Mouse (Mus musculus): ENCODE results near the gene Lamtor2. TPM values are rescaled to one million over a fixed set of nuclear protein-coding genes. Genes with fewer than 3 reads are reported as not detected.

Lamtor2 gene
- polyA plus RNA-seq, 1 experiment = 159 TPM

DNA sequence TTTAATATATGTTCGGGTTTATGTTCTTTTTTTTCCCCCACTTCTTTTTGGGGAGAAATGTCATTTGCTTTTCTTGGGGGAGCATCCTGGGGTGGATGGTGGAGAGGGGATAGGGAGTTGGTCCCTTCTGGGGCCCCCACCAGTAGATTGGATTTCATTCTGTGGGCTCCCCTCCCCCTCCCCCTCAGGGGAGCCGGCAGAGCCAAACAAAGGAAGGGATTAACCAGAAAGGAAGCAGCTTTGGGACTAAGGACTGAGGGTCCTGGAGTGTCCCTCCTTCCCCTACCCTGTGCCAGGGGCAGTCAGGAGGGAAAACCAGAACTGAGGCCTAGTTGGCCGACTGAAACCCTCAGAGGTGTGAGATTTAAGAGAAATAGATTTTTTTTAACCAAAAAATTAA lies 13.5 kb downstream of the Lamtor2 start:
- TF ChIP-seq POLR2A (IDR thresholded peaks at IDR 0.05; ENCODE audit: borderline replicate concordance, insufficient read depth, low read length) = no peak
- no peak for DNase-seq
- H3K4me1 ChIP-seq (ENCODE audit: control insufficient read depth, insufficient read depth, low read length) = peaks cover 28% of the 10 kb centered on the region
- H3K27ac ChIP-seq (ENCODE audit: insufficient read depth, low read length) = no peak overlapping the region
- 63% methylated on average over 3 of the region's 3 CpGs for WGBS
- no peaks in the 10 kb centered on the region for H3K27me3 ChIP-seq (ENCODE audit: control insufficient read depth, insufficient read depth, low read length)
- no peak overlapping the region for H3K4me3 ChIP-seq (replicated peaks; ENCODE audit: insufficient read depth, low read depth, low read length)

DNA sequence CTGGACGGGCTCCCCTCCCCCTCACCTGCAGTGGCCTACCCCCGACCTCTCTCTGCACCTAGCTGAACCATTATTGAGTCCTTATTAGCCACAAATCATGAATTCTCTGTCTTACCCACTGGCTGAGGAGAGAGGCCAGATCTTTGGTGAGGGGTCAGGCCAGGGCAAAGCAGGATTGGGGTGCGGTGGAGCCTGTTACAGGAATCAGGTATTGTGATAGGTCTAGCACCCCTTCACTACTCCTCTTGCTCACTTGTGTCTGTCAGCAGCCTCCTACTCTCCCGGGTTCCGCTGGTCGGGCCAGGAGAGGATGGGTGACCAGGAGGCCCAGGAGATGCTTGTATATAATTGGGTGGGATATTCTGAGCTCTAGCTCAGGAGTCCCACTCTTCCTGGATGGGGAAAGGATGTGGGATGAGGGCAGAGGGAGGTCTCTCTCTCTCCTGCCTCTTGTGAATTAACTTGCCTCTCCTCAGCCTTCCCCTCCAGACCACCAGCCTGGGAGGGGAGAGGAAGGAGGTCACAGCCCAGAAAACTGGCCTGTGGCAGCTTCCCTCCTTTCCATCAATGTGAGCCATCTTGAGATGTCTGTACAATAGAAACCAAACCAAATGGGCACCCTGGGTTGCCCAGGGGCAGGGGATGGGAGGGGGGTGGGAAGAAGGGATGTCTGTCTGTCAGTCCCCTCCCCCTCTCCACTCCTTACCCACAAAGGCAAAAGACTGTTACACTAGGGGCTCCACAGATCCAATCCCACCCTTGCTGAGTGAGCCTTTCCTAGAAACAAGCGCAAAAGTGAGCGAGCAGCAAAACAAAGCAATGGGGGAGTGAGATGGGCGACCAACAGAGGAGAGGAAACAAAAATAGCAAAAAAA lies 14.4 kb downstream of the Lamtor2 start:
- H3K4me3 ChIP-seq (replicated peaks; ENCODE audit: insufficient read depth, low read depth, low read length) = no peak overlapping the region
- no peak overlapping the region for H3K27ac ChIP-seq (ENCODE audit: insufficient read depth, low read length)
- no peaks in the 10 kb centered on the region for H3K27me3 ChIP-seq (ENCODE audit: control insufficient read depth, insufficient read depth, low read length)
- peaks cover 23% of the 10 kb centered on the region for H3K4me1 ChIP-seq (ENCODE audit: control insufficient read depth, insufficient read depth, low read length)
- no peak for DNase-seq
- TF ChIP-seq CTCF (IDR thresholded peaks at IDR 0.05; ENCODE audit: borderline replicate concordance, insufficient read depth, low read depth, low read length) = no peak
- no peak for TF ChIP-seq POLR2A (IDR thresholded peaks at IDR 0.05; ENCODE audit: borderline replicate concordance, insufficient read depth, low read length)
- 52% methylated on average over 9 of the region's 9 CpGs for WGBS

GRCm38 (mm10) chr3:88537146-88537545 lies 15.7 kb downstream of the Lamtor2 start:
- peaks cover 14% of the 10 kb centered on the region for H3K4me1 ChIP-seq (ENCODE audit: control insufficient read depth, insufficient read depth, low read length)
- no peaks in the 10 kb centered on the region for H3K27me3 ChIP-seq (ENCODE audit: control insufficient read depth, insufficient read depth, low read length)
- WGBS = 42% methylated on average over 6 of the region's 6 CpGs
- TF ChIP-seq CTCF (IDR thresholded peaks at IDR 0.05; ENCODE audit: borderline replicate concordance, insufficient read depth, low read depth, low read length) (no peak), POLR2A (IDR thresholded peaks at IDR 0.05; ENCODE audit: borderline replicate concordance, insufficient read depth, low read length) (no peak)
- no peak overlapping the region; the same call in 1 of the 2 replicates for H3K27ac ChIP-seq (ENCODE audit: insufficient read depth, low read length)
- H3K4me3 ChIP-seq (replicated peaks; ENCODE audit: insufficient read depth, low read depth, low read length) = peak overlapping the region; percentile 63
- no peak for DNase-seq

GRCm38 (mm10) chr3:88536103-88536930 lies 16.6 kb downstream of the Lamtor2 start:
- peak; percentile 80 to 81 for DNase-seq
- 4% methylated on average over 64 of the region's 64 CpGs for WGBS
- peak overlapping the region; percentile 37 for H3K27ac ChIP-seq (ENCODE audit: insufficient read depth, low read length)
- H3K27me3 ChIP-seq (ENCODE audit: control insufficient read depth, insufficient read depth, low read length) = no peaks in the 10 kb centered on the region
- peak overlapping the region; percentile 63 for H3K4me3 ChIP-seq (replicated peaks; ENCODE audit: insufficient read depth, low read depth, low read length)
- H3K4me1 ChIP-seq (ENCODE audit: control insufficient read depth, insufficient read depth, low read length) = peaks cover 5% of the 10 kb centered on the region
- peak; percentile 54; the same call in 1 of the 2 replicates for TF ChIP-seq POLR2A (IDR thresholded peaks at IDR 0.05; ENCODE audit: borderline replicate concordance, insufficient read depth, low read length)
- no peak for TF ChIP-seq CTCF (IDR thresholded peaks at IDR 0.05; ENCODE audit: borderline replicate concordance, insufficient read depth, low read depth, low read length)

- no peak for DNase-seq
- WGBS = 82% methylated on average over 4 of the region's 4 CpGs
- Histone ChIP-seq H3K4me3 (replicated peaks; ENCODE audit: insufficient read depth, low read depth, low read length) (no peak overlapping the region), H3K4me1 (ENCODE audit: control insufficient read depth, insufficient read depth, low read length) (peaks cover 6% of the 10 kb centered on the region), H3K27me3 (ENCODE audit: control insufficient read depth, insufficient read depth, low read length) (no peaks in the 10 kb centered on the region), H3K27ac (ENCODE audit: insufficient read depth, low read length) (no peak overlapping the region)
- no peak for TF ChIP-seq CTCF (IDR thresholded peaks at IDR 0.05; ENCODE audit: borderline replicate concordance, insufficient read depth, low read depth, low read length)
- TF ChIP-seq POLR2A (IDR thresholded peaks at IDR 0.05; ENCODE audit: borderline replicate concordance, insufficient read depth, low read length) = no peak
Measured at GRCm38 (mm10) chr3:88535527-88535926, 17.3 kb downstream of the Lamtor2 start.

GRCm38 (mm10) chr3:88535005-88535404 lies 17.9 kb downstream of the Lamtor2 start:
- no peak for TF ChIP-seq CTCF (IDR thresholded peaks at IDR 0.05; ENCODE audit: borderline replicate concordance, insufficient read depth, low read depth, low read length)
- no peak for TF ChIP-seq POLR2A (IDR thresholded peaks at IDR 0.05; ENCODE audit: borderline replicate concordance, insufficient read depth, low read length)
- no peak overlapping the region for H3K4me3 ChIP-seq (replicated peaks; ENCODE audit: insufficient read depth, low read depth, low read length)
- WGBS = 61% methylated on average over 3 of the region's 3 CpGs
- H3K27ac ChIP-seq (ENCODE audit: insufficient read depth, low read length) = no peak overlapping the region
- no peaks in the 10 kb centered on the region for H3K27me3 ChIP-seq (ENCODE audit: control insufficient read depth, insufficient read depth, low read length)
- peaks cover 10% of the 10 kb centered on the region; the same call in 1 of the 2 replicates for H3K4me1 ChIP-seq (ENCODE audit: control insufficient read depth, insufficient read depth, low read length)
- no peak for DNase-seq

- no peak for DNase-seq
- TF ChIP-seq CTCF (IDR thresholded peaks at IDR 0.05; ENCODE audit: borderline replicate concordance, insufficient read depth, low read depth, low read length) (no peak), POLR2A (IDR thresholded peaks at IDR 0.05; ENCODE audit: borderline replicate concordance, insufficient read depth, low read length) (no peak)
- Histone ChIP-seq H3K4me3 (replicated peaks; ENCODE audit: insufficient read depth, low read depth, low read length) (no peak overlapping the region), H3K4me1 (ENCODE audit: control insufficient read depth, insufficient read depth, low read length) (peaks cover 16% of the 10 kb centered on the region), H3K27me3 (ENCODE audit: control insufficient read depth, insufficient read depth, low read length) (no peaks in the 10 kb centered on the region), H3K27ac (ENCODE audit: insufficient read depth, low read length) (no peak overlapping the region)
- WGBS = 25% methylated on average over 5 of the region's 5 CpGs
Measured at GRCm38 (mm10) chr3:88533706-88534105, 19.2 kb downstream of the Lamtor2 start.
